Mouse (Mus musculus) liver, embryonic 14.5 days (tissue): ENCODE results near the gene 9130213A22Rik.

Experiments used
- CTCF ChIP-seq: IDR thresholded peaks from 2 replicates; pipeline ENCODE4 v1.5.1; 2016; ENCODE audit warnings: antibody characterized with exemption, low read depth, control low read depth
- EP300 ChIP-seq: IDR thresholded peaks from 2 replicates; pipeline ENCODE4 v1.6.1; 2016; ENCODE audit warnings: antibody characterized with exemption, low read depth

DNA sequence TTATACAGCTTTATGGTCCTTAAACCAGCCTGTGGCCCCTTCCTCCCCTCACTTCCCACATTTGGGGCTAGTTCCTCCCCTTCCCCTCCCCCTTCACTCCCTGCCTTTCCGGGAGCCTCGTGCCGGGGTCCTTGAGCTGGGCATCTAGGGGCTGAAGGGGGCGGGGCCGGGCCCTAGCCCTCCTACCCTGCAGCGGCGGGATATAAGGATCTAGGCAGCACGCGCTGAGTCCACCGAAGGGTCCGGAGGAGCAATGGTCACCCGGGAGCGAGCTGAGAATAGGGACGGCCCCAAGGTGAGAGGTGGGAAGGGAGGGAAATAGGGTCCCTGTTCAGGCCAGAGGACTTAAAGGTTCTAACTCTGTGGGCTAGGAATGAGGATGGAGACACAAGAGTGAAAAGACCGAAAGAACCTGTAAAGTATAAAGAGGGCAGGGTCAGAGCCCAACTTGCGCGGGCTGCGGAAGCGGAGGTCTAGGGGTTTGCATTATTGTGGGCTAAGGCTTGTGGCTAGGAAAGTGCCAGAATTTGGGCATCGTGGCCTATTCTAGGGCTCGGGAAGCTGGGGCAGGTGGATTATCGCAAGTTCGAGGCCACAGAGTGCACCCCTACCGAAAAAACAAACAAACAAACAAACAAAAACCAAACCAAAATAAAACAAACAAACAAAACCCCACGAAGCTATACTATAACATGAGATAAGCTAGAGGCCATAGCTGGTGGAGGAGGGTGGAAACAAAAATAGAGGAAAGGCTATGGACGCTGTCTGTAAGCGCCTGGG lies 2.0 kb downstream of the 9130213A22Rik start, which contains the start of gene Hes7:
- TF ChIP-seq CTCF, result no peak
- TF ChIP-seq EP300, result no peak
